Mouse (Mus musculus) ES-E14 (cell line): ENCODE data around the gene Mcm9. TPM values are rescaled to one million over a fixed set of nuclear protein-coding genes. Genes with fewer than 3 reads are reported as not detected.

Experiments used
- DNase-seq: peaks from one replicate; pipeline ENCODE4 v3.0.0-alpha.2; 2013; ENCODE audit warnings: low read depth, low spot score
- H3K27ac ChIP-seq: 2 replicates; pipeline ENCODE4 v1.5.1; 2012; ENCODE audit warnings: low read depth, mild to moderate bottlenecking, low read length, moderate library complexity, mixed read lengths; ENCODE audit not compliant: poor library complexity, insufficient read depth, severe bottlenecking
- H3K36me3 ChIP-seq: 2 replicates; pipeline ENCODE4 v1.6.1; 2012; ENCODE audit warnings: mild to moderate bottlenecking, low read length, moderate library complexity, mixed read lengths; ENCODE audit not compliant: control insufficient read depth, poor library complexity, insufficient read depth, severe bottlenecking
- H3K4me1 ChIP-seq, 2 experiments: fragments of 150-350 bp in 1 of 2; sonication (generic) in 1 of 2; 2 replicates each; pipeline ENCODE4 v1.6.1; 2012; ENCODE audit warnings: low read length in 2 of 2, mild to moderate bottlenecking in 1 of 2, mixed read lengths in 1 of 2; ENCODE audit not compliant: control insufficient read depth in 2 of 2, insufficient read depth in 2 of 2, poor library complexity in 1 of 2
- H3K4me3 ChIP-seq, 2 experiments: fragments of 150-350 bp in 1 of 2; sonication (generic) in 1 of 2; 2 replicates each; pipeline ENCODE4 v1.5.1; 2012; ENCODE audit warnings: low read length in 2 of 2, low read depth in 1 of 2, mild to moderate bottlenecking in 1 of 2, mixed read lengths in 1 of 2; ENCODE audit not compliant: insufficient read depth in 1 of 2, poor library complexity in 1 of 2, severe bottlenecking in 1 of 2
- H3K9ac ChIP-seq: 2 replicates; pipeline ENCODE4 v1.6.1; 2012; ENCODE audit warnings: low read depth, mild to moderate bottlenecking, low read length, mixed read lengths; ENCODE audit not compliant: poor library complexity, insufficient read depth, severe bottlenecking
- H3K9me3 ChIP-seq: fragments of 150-350 bp; sonication (generic); 2 replicates; pipeline ENCODE4 v1.6.1; 2012; ENCODE audit warnings: low read depth, mild to moderate bottlenecking, low read length; ENCODE audit not compliant: control insufficient read depth, insufficient read depth
- CHD2 ChIP-seq: IDR thresholded peaks from 2 replicates; pipeline ENCODE4 v1.6.1; 2014; ENCODE audit warnings: mild to moderate bottlenecking, low read depth, low read length, inconsistent platforms
- HCFC1 ChIP-seq: IDR thresholded peaks from 2 replicates; pipeline ENCODE4 v1.6.1; 2012; ENCODE audit warnings: low read length, inconsistent platforms, borderline replicate concordance; ENCODE audit not compliant: insufficient read depth
- MAFK ChIP-seq: IDR thresholded peaks from 2 replicates; pipeline ENCODE4 v1.6.1; 2014; ENCODE audit warnings: mild to moderate bottlenecking, low read depth, low read length, inconsistent platforms; ENCODE audit not compliant: insufficient read depth
- ZC3H11A ChIP-seq: IDR thresholded peaks from 2 replicates; pipeline ENCODE4 v1.6.1; 2012; ENCODE audit warnings: low read depth, mild to moderate bottlenecking, inconsistent platforms, low read length, borderline replicate concordance
- ZNF384 ChIP-seq: IDR thresholded peaks from 2 replicates; pipeline ENCODE4 v1.6.1; 2012; ENCODE audit warnings: low read depth, low read length, inconsistent platforms
- in situ Hi-C, 2 experiments: fragments of 600-800 bp; cut with MboI; formaldehyde crosslinking; loops; one replicate each; pipeline ENCODE4 v1.15.1; 2025; ENCODE audit warnings: low sequenced_read_pairs in 2 of 2, inconsistent platforms in 1 of 2; ENCODE audit not compliant: unreplicated experiment in 2 of 2
- total RNA-seq: library from RNA; depleted of rRNA; stranded (reverse); fragments of 300-350 nt; gene quantifications from 2 replicates; pipeline ENCODE4 v1.2.3, GENCODE M21; 2012

Mcm9 gene
- total RNA-seq, 1 experiment = 14.9 TPM

GRCm38 (mm10) chr10:53532297-53532696 is 97.9 kb downstream of the Mcm9 start:
- in situ Hi-C loops = no loop called here
- H3K4me1 ChIP-seq = no peaks in the 10 kb centered on the region
- DNase-seq = no peak
- peaks cover 3% of the 10 kb centered on the region; the same call in 1 of the 2 replicates for H3K36me3 ChIP-seq
- TF ChIP-seq CHD2 (no peak), MAFK (no peak), ZNF384 (no peak), ZC3H11A (no peak), HCFC1 (no peak)
- no peaks in the 10 kb centered on the region for H3K9me3 ChIP-seq
- no peak overlapping the region for H3K4me3 ChIP-seq
- no peak overlapping the region for H3K27ac ChIP-seq
- no peak overlapping the region for H3K9ac ChIP-seq

GRCm38 (mm10) chr10:53527838-53528773 is 102.1 kb downstream of the Mcm9 start:
- no peak for DNase-seq
- Histone ChIP-seq H3K36me3 (no peaks in the 10 kb centered on the region), H3K4me3 (no peak overlapping the region), H3K4me1 (no peaks in the 10 kb centered on the region), H3K9ac (no peak overlapping the region), H3K9me3 (no peaks in the 10 kb centered on the region), H3K27ac (no peak overlapping the region)
- peak; percentile 59; the same call in 1 of the 2 replicates for TF ChIP-seq ZC3H11A
- no peak for TF ChIP-seq HCFC1
- in situ Hi-C loops = loop anchor here in 1 of 2 experiments (10.0 kb wide), 1 partner anchor 183 kb away; no protein-coding TSS in a partner anchor

DNA sequence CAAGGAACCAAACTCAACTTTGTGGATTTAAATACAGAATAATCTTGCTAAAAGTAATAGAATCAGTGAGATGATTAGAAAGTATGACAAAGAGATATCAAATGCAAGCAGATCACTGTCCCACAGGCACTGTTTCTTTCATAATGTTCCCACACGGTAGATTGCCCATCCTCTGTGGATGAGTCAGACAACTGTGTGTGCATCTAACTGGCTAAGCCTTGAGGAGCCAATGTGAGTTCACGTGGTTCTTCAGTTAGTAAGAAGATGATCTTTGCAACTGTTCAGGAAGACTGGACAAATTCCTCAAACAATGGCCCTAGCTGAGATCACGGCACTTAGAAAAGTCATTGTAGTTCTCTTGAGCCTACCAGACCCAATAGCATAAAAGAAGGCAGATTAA is 102.9 kb downstream of the Mcm9 start:
- Histone ChIP-seq H3K4me3 (no peak overlapping the region), H3K9me3 (no peaks in the 10 kb centered on the region), H3K36me3 (no peaks in the 10 kb centered on the region), H3K4me1 (no peaks in the 10 kb centered on the region), H3K27ac (no peak overlapping the region), H3K9ac (no peak overlapping the region)
- in situ Hi-C loops = loop anchor here in 1 of 2 experiments (10.0 kb wide), 1 partner anchor 183 kb away; no protein-coding TSS in a partner anchor
- TF ChIP-seq ZNF384 (no peak), MAFK (no peak), HCFC1 (no peak), ZC3H11A (no peak), CHD2 (no peak)
- DNase-seq = no peak

- Histone ChIP-seq H3K4me1 (no peaks in the 10 kb centered on the region), H3K27ac (no peak overlapping the region), H3K9ac (no peak overlapping the region), H3K36me3 (no peaks in the 10 kb centered on the region), H3K4me3 (no peak overlapping the region), H3K9me3 (no peaks in the 10 kb centered on the region)
- no peak for DNase-seq
- no peak for TF ChIP-seq HCFC1
- in situ Hi-C loops = loop anchor here in 1 of 2 experiments (10.0 kb wide), 1 partner anchor 182 kb away; no protein-coding TSS in a partner anchor
Observed at GRCm38 (mm10) chr10:53526350-53526749, 103.9 kb downstream of the Mcm9 start.
